Mouse (Mus musculus) embryonic facial prominence, embryonic 10.5 days (tissue): ENCODE data around the gene Gls2. TPM values are rescaled to one million over a fixed set of nuclear protein-coding genes. Genes with fewer than 3 reads are reported as not detected.
"Not testable (repeated sequence)": the region's sequence is repeated elsewhere in the genome, so short reads cannot be mapped to it uniquely, and the experiment has no call there.

Experiments used
- DNase-seq: peaks from one replicate; pipeline ENCODE4 v3.0.0-alpha.2; 2017; ENCODE audit warnings: low spot score
- H3K27ac ChIP-seq: fragments of 300-500 bp; sonication (generic); replicated peaks from 2 replicates; pipeline ENCODE4 v1.5.1; 2016; ENCODE audit warnings: mild to moderate bottlenecking
- H3K27me3 ChIP-seq: fragments of 300-500 bp; sonication (generic); replicated peaks from 2 replicates; pipeline ENCODE4 v1.6.1; 2016; ENCODE audit warnings: low read depth, mild to moderate bottlenecking; ENCODE audit not compliant: poor library complexity, severe bottlenecking
- H3K36me3 ChIP-seq: fragments of 300-500 bp; sonication (generic); replicated peaks from 2 replicates; pipeline ENCODE4 v1.6.1; 2016; ENCODE audit warnings: mild to moderate bottlenecking, moderate library complexity
- H3K4me1 ChIP-seq: fragments of 300-500 bp; sonication (generic); 2 replicates; pipeline ENCODE4 v1.6.1; 2016
- H3K4me3 ChIP-seq: fragments of 300-500 bp; sonication (generic); 2 replicates; pipeline ENCODE4 v1.5.1; 2016; ENCODE audit warnings: mild to moderate bottlenecking, moderate library complexity
- H3K9me3 ChIP-seq: fragments of 300-500 bp; sonication (generic); 2 replicates; pipeline ENCODE4 v1.6.1; 2016; ENCODE audit warnings: mild to moderate bottlenecking
- WGBS: fragments of 180-500 bp; shearing (Covaris S2); methylation state at CpG from one replicate; pipeline ENCODE4 v1.1.7; 2016; 5-methylcytosine and 5-hydroxymethylcytosine counted together
- polyA plus RNA-seq: library from polyadenylated mRNA; unstranded; fragments of >200 nt; fragmentation: Nextera tagmentation; extraction: Ambion mirVana; gene quantifications from 2 replicates; pipeline ENCODE4 v1.2.1, GENCODE M21; 2016

The Gls2 gene
- polyA plus RNA-seq, 1 experiment from 2014 or later: 1.5 TPM

DNA sequence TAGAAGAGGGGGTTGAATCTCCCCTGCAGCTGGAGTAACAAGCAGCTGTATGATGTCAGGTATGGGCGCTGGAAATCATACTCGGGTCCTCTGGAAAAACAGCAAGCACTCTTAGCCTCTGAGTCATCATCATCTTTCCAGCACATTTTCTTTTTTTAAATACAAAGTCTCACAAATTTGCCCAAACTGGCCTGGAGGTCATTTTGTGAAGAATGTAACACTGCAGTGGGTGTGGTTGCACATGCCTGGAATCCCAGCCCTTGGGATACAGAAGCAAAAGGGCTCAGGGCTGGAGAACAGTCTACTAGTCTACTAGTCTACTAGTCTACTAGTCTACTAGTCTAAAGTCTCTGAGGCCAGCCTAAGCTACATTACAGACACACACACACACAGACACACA, 10.0 kb upstream of the Gls2 start:
- no peak overlapping the region for H3K27ac ChIP-seq
- H3K27me3 ChIP-seq: no peaks in the 10 kb centered on the region
- no peaks in the 10 kb centered on the region for H3K9me3 ChIP-seq
- H3K4me1 ChIP-seq: peaks cover 12% of the 10 kb centered on the region
- no peaks in the 10 kb centered on the region for H3K36me3 ChIP-seq
- H3K4me3 ChIP-seq: no peak overlapping the region
- no peak for DNase-seq
- 90% methylated on average over 2 of the region's 2 CpGs for WGBS

GRCm38 (mm10) chr10:128185277-128185940, 8.8 kb upstream of the Gls2 start:
- H3K36me3 ChIP-seq: no peaks in the 10 kb centered on the region
- no peak overlapping the region for H3K27ac ChIP-seq
- 81% methylated on average over 6 of the region's 6 CpGs for WGBS
- no peaks in the 10 kb centered on the region for H3K9me3 ChIP-seq
- no peak for DNase-seq
- H3K4me1 ChIP-seq: peaks cover under 1% of the 10 kb centered on the region; the same call in 1 of the 2 replicates
- no peaks in the 10 kb centered on the region for H3K27me3 ChIP-seq
- H3K4me3 ChIP-seq: no peak overlapping the region

DNA sequence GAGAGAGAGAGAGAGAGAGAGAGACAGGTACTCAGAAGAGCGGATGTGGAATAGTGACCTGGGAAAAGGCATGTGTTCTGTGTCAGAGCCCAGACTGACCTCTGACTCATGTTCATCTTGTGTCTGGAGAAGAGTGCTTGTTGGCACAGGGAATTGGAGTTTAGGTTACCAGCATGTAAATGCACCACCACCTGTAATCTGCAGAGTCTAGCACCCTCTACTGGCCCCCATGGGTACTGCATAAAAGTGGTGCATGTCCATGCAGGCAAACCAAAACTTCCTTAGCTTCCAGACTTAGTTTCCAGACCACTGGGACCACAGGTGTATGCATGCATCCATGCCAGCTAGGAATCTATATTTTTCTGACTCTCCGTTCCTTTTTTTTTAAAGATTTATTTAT, 8.3 kb upstream of the Gls2 start:
- Histone ChIP-seq H3K36me3 (no peaks in the 10 kb centered on the region), H3K9me3 (no peaks in the 10 kb centered on the region), H3K4me1 (no peaks in the 10 kb centered on the region), H3K27ac (no peak overlapping the region), H3K27me3 (no peaks in the 10 kb centered on the region), H3K4me3 (no peak overlapping the region)
- 53% methylated on average over 2 of the region's 2 CpGs for WGBS
- peak; percentile 90 for DNase-seq

- DNase-seq: no peak
- H3K9me3 ChIP-seq: no peaks in the 10 kb centered on the region
- no peaks in the 10 kb centered on the region for H3K27me3 ChIP-seq
- H3K36me3 ChIP-seq: no peaks in the 10 kb centered on the region
- H3K4me1 ChIP-seq: no peaks in the 10 kb centered on the region
- WGBS: 65% methylated on average over 5 of the region's 5 CpGs
- no peak overlapping the region for H3K4me3 ChIP-seq
- no peak overlapping the region for H3K27ac ChIP-seq
These were observed 7.1 kb upstream of the Gls2 start for GRCm38 (mm10) chr10:128187181-128187605.

GRCm38 (mm10) chr10:128188242-128188877, 5.9 kb upstream of the Gls2 start:
- 51% methylated on average over 2 of the region's 2 CpGs for WGBS
- Histone ChIP-seq H3K27ac (no peak overlapping the region), H3K36me3 (no peaks in the 10 kb centered on the region), H3K4me1 (no peaks in the 10 kb centered on the region), H3K27me3 (peaks cover 6% of the 10 kb centered on the region), H3K4me3 (no peak overlapping the region), H3K9me3 (no peaks in the 10 kb centered on the region)
- DNase-seq: peak; percentile 72

GRCm38 (mm10) chr10:128191472-128191871, 2.8 kb upstream of the Gls2 start:
- H3K27me3 ChIP-seq: peaks cover 29% of the 10 kb centered on the region
- no peaks in the 10 kb centered on the region for H3K36me3 ChIP-seq
- H3K4me1 ChIP-seq: peaks cover 16% of the 10 kb centered on the region
- no peaks in the 10 kb centered on the region for H3K9me3 ChIP-seq
- H3K27ac ChIP-seq: no peak overlapping the region
- WGBS: 78% methylated on average over 2 of the region's 2 CpGs
- DNase-seq: no peak
- no peak overlapping the region for H3K4me3 ChIP-seq

DNA sequence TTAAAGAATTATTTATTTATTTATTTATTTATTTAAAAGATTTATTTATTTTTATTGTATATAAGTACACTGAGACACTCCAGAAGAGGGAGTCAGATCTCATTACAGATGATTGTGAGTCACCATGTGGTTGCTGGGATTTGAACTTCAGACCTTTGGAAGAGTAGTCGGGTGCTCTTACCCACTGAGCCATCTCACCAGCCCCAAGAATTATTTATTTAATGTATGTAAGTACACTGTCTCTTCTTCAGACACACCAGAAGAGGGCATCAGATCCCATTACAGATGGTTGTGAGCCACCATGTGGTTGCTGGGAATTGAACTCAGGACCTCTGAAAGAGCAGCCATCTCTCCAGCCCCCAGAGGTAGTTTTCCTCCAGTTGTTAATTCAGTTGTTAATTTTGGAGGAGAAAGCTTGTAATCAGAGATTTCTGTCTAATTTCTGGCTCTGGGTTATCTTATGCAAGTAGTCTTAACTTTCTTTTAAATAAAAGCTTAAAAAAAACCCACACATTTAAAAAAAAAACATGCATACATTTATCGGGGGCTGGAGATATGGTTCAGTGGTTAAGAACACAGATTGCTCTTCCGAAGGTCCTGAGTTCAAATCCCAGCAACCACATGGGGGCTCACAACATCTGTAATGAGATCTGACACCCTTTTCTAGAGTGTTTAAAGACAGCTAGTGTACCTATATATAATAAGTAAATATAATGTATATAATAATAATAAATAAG, 2.1 kb upstream of the Gls2 start:
- H3K27ac ChIP-seq, H3K9me3 ChIP-seq, H3K36me3 ChIP-seq, H3K4me3 ChIP-seq, DNase-seq: not testable (repeated sequence)
- Histone ChIP-seq H3K27me3 (peaks cover 36% of the 10 kb centered on the region), H3K4me1 (peaks cover 16% of the 10 kb centered on the region)
- 94% methylated on average over 3 of the region's 3 CpGs for WGBS

DNA sequence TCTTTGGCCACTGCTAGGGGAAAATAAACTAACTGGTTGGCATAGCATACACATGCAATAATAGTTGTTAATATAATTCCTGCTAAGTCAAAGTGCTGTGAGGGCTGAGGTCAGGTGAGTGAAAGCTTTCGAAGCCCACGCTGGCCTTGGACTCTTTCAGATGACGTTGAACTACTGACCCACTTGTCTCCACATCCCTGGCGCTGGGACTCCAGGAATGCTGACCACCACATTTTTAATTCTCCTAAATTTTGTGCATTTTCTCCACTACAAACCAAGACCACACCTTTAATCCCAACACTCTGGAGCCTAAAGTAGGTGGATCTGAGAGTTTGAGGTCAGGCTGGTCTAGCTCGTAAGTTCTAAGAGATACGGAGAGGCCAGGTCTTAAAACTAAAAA, 1.1 kb upstream of the Gls2 start:
- 90% methylated on average over 6 of the region's 6 CpGs for WGBS
- no peak for DNase-seq
- Histone ChIP-seq H3K27me3 (peaks cover 37% of the 10 kb centered on the region), H3K27ac (no peak overlapping the region), H3K36me3 (no peaks in the 10 kb centered on the region), H3K9me3 (no peaks in the 10 kb centered on the region), H3K4me3 (no peak overlapping the region; the same call in 1 of the 2 replicates), H3K4me1 (peaks cover 16% of the 10 kb centered on the region)

DNA sequence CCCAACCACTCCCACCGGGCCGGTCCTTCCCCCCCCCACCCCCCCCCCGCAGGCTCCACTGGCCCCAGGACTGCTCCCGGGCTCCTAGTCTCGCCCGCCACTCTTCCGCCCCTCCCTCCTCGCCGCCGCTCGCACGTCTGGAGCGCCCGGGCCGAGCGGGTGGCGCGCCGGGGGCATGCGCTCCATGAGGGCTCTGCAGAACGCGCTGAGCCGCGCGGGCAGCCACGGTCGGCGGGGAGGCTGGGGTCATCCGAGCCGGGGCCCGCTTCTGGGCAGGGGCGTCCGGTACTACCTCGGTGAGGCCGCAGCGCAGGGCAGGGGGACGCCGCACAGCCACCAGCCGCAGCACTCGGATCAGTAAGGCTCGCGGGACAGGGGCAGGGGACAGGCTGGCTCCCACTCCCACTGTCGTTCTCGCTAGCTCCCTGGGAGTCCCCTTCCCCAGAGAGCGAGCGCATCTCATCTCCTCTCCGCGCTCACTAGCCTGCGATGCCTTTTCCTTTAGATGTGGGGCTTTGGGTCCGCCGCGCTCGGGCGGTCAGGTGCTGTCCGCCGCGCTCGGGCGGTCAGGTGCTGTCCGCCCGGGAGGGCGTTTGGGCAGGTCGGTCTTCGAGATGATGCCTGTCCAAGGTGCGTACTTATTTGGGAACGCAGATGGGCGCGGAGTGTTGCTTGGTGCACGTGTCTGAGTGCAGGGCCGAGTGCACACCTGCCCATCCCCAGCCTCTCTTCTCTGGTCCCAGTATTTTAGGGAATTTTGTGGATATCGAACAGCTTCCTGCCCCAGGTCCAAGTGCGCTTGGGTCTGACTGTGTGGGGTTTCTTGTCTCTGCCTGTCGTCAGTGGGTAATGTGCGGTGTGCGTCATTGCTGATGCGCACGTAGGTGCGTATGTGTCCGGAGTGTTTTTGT, 549 bp downstream of the Gls2 start:
- under 1% methylated on average over 79 of the region's 79 CpGs for WGBS
- Histone ChIP-seq H3K27ac (peak overlapping the region; percentile 82), H3K36me3 (no peaks in the 10 kb centered on the region), H3K9me3 (no peaks in the 10 kb centered on the region), H3K4me1 (peaks cover 16% of the 10 kb centered on the region), H3K27me3 (peaks cover 44% of the 10 kb centered on the region), H3K4me3 (peak overlapping the region; percentile 82)
- DNase-seq: no peak

DNA sequence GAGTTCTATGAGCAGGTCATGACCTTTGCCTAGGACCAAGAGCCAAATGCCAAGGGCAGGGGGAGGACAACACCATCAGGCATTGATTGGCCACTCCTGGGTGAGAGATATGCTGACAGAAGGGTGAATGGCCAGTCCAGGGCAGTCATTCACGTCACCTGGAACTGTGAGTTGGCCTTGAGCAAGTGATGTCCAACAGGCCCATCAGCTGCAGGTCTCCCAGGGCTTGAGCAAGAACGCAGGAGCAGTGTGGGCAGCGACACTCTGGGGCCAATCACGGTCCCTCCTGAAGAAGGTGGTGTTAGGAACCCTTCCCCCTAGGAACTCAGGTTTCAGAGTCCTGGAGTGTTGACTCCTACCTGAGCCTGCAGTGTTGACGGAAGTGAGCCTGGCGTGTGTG, 7.6 kb downstream of the Gls2 start:
- DNase-seq: no peak
- peaks cover 8% of the 10 kb centered on the region; the same call in 1 of the 2 replicates for H3K4me1 ChIP-seq
- 63% methylated on average over 6 of the region's 6 CpGs for WGBS
- H3K27ac ChIP-seq: no peak overlapping the region
- no peaks in the 10 kb centered on the region for H3K9me3 ChIP-seq
- H3K27me3 ChIP-seq: peaks cover 11% of the 10 kb centered on the region
- H3K36me3 ChIP-seq: peaks cover 8% of the 10 kb centered on the region
- H3K4me3 ChIP-seq: no peak overlapping the region

GRCm38 (mm10) chr10:128204941-128205340, 10.7 kb downstream of the Gls2 start:
- Histone ChIP-seq H3K36me3 (peaks cover 30% of the 10 kb centered on the region), H3K4me3 (no peak overlapping the region), H3K27me3 (no peaks in the 10 kb centered on the region), H3K4me1 (peaks cover 8% of the 10 kb centered on the region; the same call in 1 of the 2 replicates), H3K9me3 (no peaks in the 10 kb centered on the region), H3K27ac (no peak overlapping the region)
- DNase-seq: no peak
- WGBS: 90% methylated on average over 15 of the region's 15 CpGs

DNA sequence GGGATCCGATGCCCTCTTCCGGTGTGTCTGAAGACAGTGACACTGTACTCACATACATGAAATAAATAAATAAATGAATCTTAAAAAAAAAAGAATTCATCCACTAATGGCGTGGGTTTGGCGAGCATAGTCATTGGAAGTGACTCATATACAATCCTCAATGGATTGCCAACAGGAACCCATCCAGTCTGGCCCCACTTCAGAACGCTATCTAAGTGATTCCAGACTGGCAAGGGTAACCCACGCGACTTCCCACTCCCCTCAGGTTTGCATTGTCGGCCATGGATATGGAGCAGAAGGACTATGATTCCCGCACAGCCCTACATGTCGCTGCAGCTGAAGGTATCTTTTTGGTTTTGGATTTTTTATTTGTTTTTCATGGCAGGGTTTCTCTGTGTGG, 14.1 kb downstream of the Gls2 start:
- H3K9me3 ChIP-seq: no peaks in the 10 kb centered on the region
- peaks cover 17% of the 10 kb centered on the region for H3K4me1 ChIP-seq
- 94% methylated on average over 10 of the region's 10 CpGs for WGBS
- no peak overlapping the region for H3K4me3 ChIP-seq
- peaks cover 4% of the 10 kb centered on the region for H3K27me3 ChIP-seq
- H3K36me3 ChIP-seq: peaks cover 35% of the 10 kb centered on the region
- no peak for DNase-seq
- no peak overlapping the region for H3K27ac ChIP-seq
